Mouse (Mus musculus): Measurements from ENCODE around the gene 2810021J22Rik.

DNA sequence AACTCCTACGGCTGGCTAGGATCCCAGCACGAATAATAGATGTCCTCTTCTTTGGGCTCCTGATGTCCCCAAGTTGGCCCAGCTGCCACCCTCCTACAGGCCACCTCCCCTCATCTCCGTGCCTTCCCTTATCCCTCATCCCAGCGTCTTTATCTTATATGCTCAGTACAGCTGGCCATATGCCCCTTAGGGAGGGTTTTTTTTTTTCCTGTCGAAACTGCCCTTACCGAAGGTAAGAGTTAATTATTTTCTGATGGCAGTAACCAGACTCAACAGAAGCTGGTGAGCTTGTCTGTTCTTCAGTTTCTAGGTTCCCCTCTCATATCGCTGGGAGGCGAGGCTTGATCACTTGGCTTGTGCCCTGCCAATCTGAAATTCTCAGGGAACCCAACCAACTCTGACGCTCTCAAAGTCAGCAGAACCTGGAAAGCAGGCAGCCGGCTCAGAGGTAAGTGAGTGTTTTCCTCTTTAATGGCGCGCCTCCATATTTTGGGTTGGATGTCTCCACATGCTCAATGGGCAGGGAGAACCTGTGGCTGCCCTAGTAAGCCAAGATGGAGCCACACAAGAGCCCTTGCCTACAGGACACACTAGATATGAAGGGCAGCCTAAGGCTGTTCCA lies 50.8 kb downstream of the 2810021J22Rik start, which contains the start of gene Btnl10:
- TF ChIP-seq CTCF (IDR thresholded peaks at IDR 0.05; ENCODE audit: low read depth, low read length) (no peak), POLR2A (IDR thresholded peaks at IDR 0.05; ENCODE audit: borderline replicate concordance, low read depth, low read length) (no peak)
